Mouse (Mus musculus): ENCODE data around the gene Shmt2.

The Shmt2 gene

GRCm38 (mm10) chr10:127531548-127531947, 9.3 kb upstream of the Shmt2 start:
- DNase-seq: no peak

- DNase-seq: no peak
Observed at GRCm38 (mm10) chr10:127530945-127531344, 8.7 kb upstream of the Shmt2 start.

- DNase-seq: no peak
Observed at GRCm38 (mm10) chr10:127527481-127527880, 5.2 kb upstream of the Shmt2 start.

- no peak for DNase-seq
Observed at GRCm38 (mm10) chr10:127526681-127527080, 4.4 kb upstream of the Shmt2 start.

- DNase-seq: no peak
Observed at GRCm38 (mm10) chr10:127526048-127526447, 3.8 kb upstream of the Shmt2 start.

- no peak for DNase-seq
Observed at GRCm38 (mm10) chr10:127524646-127525255, 2.5 kb upstream of the Shmt2 start.

GRCm38 (mm10) chr10:127521611-127522080, 598 bp downstream of the Shmt2 start:
- DNase-seq: no peak

- no peak for DNase-seq
Observed at GRCm38 (mm10) chr10:127520714-127521357, 1.4 kb downstream of the Shmt2 start.

GRCm38 (mm10) chr10:127519903-127520713, 2.1 kb downstream of the Shmt2 start:
- DNase-seq: no peak

GRCm38 (mm10) chr10:127519041-127519701, 3.1 kb downstream of the Shmt2 start:
- no peak for DNase-seq

GRCm38 (mm10) chr10:127517941-127518340, 4.3 kb downstream of the Shmt2 start:
- no peak for DNase-seq

- DNase-seq: no peak
Observed at GRCm38 (mm10) chr10:127516576-127517260, 5.5 kb downstream of the Shmt2 start.

- DNase-seq: no peak
Observed at GRCm38 (mm10) chr10:127515983-127516459, 6.2 kb downstream of the Shmt2 start.

- no peak for DNase-seq
Observed at GRCm38 (mm10) chr10:127515271-127515982, 6.8 kb downstream of the Shmt2 start.

GRCm38 (mm10) chr10:127514764-127515163, 7.5 kb downstream of the Shmt2 start, which contains the start of gene Ndufa4l2:
Gene Ndufa4l2, plus strand, starts transcription at chr10:127514967.
- no peak for DNase-seq

- no peak for DNase-seq
Observed at GRCm38 (mm10) chr10:127514111-127514698, 8.0 kb downstream of the Shmt2 start.

- DNase-seq: no peak
Observed at GRCm38 (mm10) chr10:127513501-127514091, 8.6 kb downstream of the Shmt2 start.

- peak; percentile 95 for DNase-seq
Observed at GRCm38 (mm10) chr10:127512813-127513212, 9.4 kb downstream of the Shmt2 start.

GRCm38 (mm10) chr10:127512307-127512666, 10.0 kb downstream of the Shmt2 start:
- DNase-seq: no peak

GRCm38 (mm10) chr10:127511634-127512306, 10.5 kb downstream of the Shmt2 start:
- peak; percentile 92 for DNase-seq
